Mouse (Mus musculus): ENCODE data around the gene Prkd1. TPM values are rescaled to one million over a fixed set of nuclear protein-coding genes. Genes with fewer than 3 reads are reported as not detected.
A peak's percentile ranks its signal among the peaks of the same experiment; 100 is the strongest.

The Prkd1 gene
- polyA plus RNA-seq, 1 experiment from 2014 or later: 4.0 TPM

DNA sequence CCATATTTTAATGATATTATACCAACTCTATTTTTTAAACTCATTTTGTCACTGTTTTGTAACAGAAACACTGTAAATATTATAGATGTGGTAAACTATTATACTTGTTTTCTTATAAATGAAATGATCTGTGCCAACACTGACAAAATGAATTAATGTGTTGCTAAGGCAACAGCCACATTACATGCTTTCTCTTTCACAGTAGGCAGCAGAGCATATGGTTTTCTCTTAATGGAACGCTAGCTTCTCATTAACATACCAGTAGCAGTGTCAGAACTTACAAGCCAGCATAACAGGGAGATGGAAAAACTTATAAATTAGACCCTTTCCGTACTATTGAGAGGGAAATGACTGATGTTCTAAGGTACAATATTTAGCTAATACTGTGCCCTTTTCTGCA is 353.3 kb downstream of the Prkd1 start:
- 75% methylated on average over 2 of the region's 2 CpGs for WGBS

GRCm38 (mm10) chr12:50292834-50293233 is 356.1 kb downstream of the Prkd1 start:
- no peak overlapping the region for H3K9ac ChIP-seq (replicated peaks; ENCODE audit: low read depth)
- no peak for ATAC-seq
- TF ChIP-seq CTCF (IDR thresholded peaks at IDR 0.05): peak; percentile 45
- no peak for TF ChIP-seq EP300 (IDR thresholded peaks at IDR 0.05)

More for the DNA sequence above, 353.3 kb downstream of the Prkd1 start:
- no peak for TF ChIP-seq CTCF (IDR thresholded peaks at IDR 0.05)
- no peak for TF ChIP-seq EP300 (IDR thresholded peaks at IDR 0.05)
- ATAC-seq (no peak), DNase-seq (ENCODE audit: low spot score) (no peak)
- Histone ChIP-seq H3K9ac (replicated peaks; ENCODE audit: low read depth) (no peak overlapping the region), H3K27me3 (replicated peaks; ENCODE audit: insufficient read depth, low read length) (no peaks in the 10 kb centered on the region), H3K9me3 (ENCODE audit: low read length) (no peaks in the 10 kb centered on the region), H3K36me3 (ENCODE audit: insufficient read depth, low read length) (no peaks in the 10 kb centered on the region), H3K4me1 (ENCODE audit: insufficient read depth, low read depth, low read length) (no peaks in the 10 kb centered on the region), H3K27ac (ENCODE audit: low read length) (no peak overlapping the region), H3K4me2 (replicated peaks; ENCODE audit: low read depth, low read length) (no peak overlapping the region), H3K4me3 (ENCODE audit: low read depth, low read length) (no peak overlapping the region)

More at GRCm38 (mm10) chr12:50292834-50293233, 356.1 kb downstream of the Prkd1 start:
- 64% methylated on average over 3 of the region's 3 CpGs for WGBS
- H3K27me3 ChIP-seq (replicated peaks; ENCODE audit: insufficient read depth, low read length): no peaks in the 10 kb centered on the region
- no peak overlapping the region for H3K4me2 ChIP-seq (replicated peaks; ENCODE audit: low read depth, low read length)
- DNase-seq (ENCODE audit: low spot score): no peak
- no peak overlapping the region for H3K4me3 ChIP-seq (ENCODE audit: low read depth, low read length)
- no peaks in the 10 kb centered on the region for H3K9me3 ChIP-seq (ENCODE audit: low read length)
- H3K4me1 ChIP-seq (ENCODE audit: insufficient read depth, low read depth, low read length): no peaks in the 10 kb centered on the region
- no peak overlapping the region for H3K27ac ChIP-seq (ENCODE audit: low read length)
- H3K36me3 ChIP-seq (ENCODE audit: insufficient read depth, low read length): no peaks in the 10 kb centered on the region

Measured in lung, postnatal 0 days (tissue).